ENCODE assay signal across 8 mouse cellular contexts in genomic region chr10:76906434-76906833, GRCm38 (mm10). TPM values are rescaled to one million over a fixed set of nuclear protein-coding genes. Genes with fewer than 3 reads are reported as not detected.
DNase-seq lines count a peak whose midpoint lies in the region; ATAC-seq and TF ChIP-seq lines count a peak whose summit lies in the region.

No protein-coding gene starts in this region.

- no peak for TF ChIP-seq CTCF in lung, embryonic 14.5 days (IDR thresholded peaks at IDR 0.05; ENCODE audit: low read depth)

- no peak overlapping the region for H3K9ac ChIP-seq in midbrain, embryonic 14.5 days (replicated peaks; ENCODE audit: low read length)
- H3K9ac ChIP-seq in midbrain, embryonic 15.5 days: no peak overlapping the region
- H3K9ac ChIP-seq in lung, embryonic 14.5 days: no peak overlapping the region

- H3K4me1 ChIP-seq in midbrain, embryonic 14.5 days (ENCODE audit: control insufficient read depth, insufficient read depth, low read length): peaks cover 10% of the 10 kb centered on the region; the same call in 1 of the 2 replicates
- peaks cover 18% of the 10 kb centered on the region for H3K4me1 ChIP-seq in midbrain, embryonic 15.5 days
- H3K4me1 ChIP-seq in lung, embryonic 14.5 days (ENCODE audit: insufficient read depth): no peaks in the 10 kb centered on the region

- no peak overlapping the region for H3K4me2 ChIP-seq in midbrain, embryonic 14.5 days (ENCODE audit: low read length)
- H3K4me2 ChIP-seq in midbrain, embryonic 15.5 days: no peak overlapping the region
- H3K4me2 ChIP-seq in lung, embryonic 14.5 days: peak overlapping the region; percentile 27

- H3K27ac ChIP-seq in midbrain, embryonic 14.5 days (replicated peaks; ENCODE audit: low read depth, low read length): no peak overlapping the region
- H3K27ac ChIP-seq in midbrain, embryonic 15.5 days: no peak overlapping the region
- H3K27ac ChIP-seq in lung, embryonic 14.5 days (ENCODE audit: low read depth): peak overlapping the region; percentile 62; the same call in 1 of the 2 replicates

- 89% methylated on average over 10 of the region's 10 CpGs for WGBS in midbrain, embryonic 14.5 days
- WGBS in midbrain, embryonic 15.5 days: 82% methylated on average over 10 of the region's 10 CpGs
- WGBS in lung, embryonic 14.5 days: 50% methylated on average over 10 of the region's 10 CpGs

- no peaks in the 10 kb centered on the region for H3K9me3 ChIP-seq in midbrain, embryonic 14.5 days (ENCODE audit: control insufficient read depth, low read length)
- no peaks in the 10 kb centered on the region for H3K9me3 ChIP-seq in midbrain, embryonic 15.5 days
- no peaks in the 10 kb centered on the region for H3K9me3 ChIP-seq in lung, embryonic 14.5 days (ENCODE audit: low read depth, low read length)

- H3K36me3 ChIP-seq in midbrain, embryonic 14.5 days (ENCODE audit: control insufficient read depth, insufficient read depth, low read length): no peaks in the 10 kb centered on the region
- H3K36me3 ChIP-seq in midbrain, embryonic 15.5 days (replicated peaks): no peaks in the 10 kb centered on the region
- H3K36me3 ChIP-seq in lung, embryonic 14.5 days (ENCODE audit: insufficient read depth): no peaks in the 10 kb centered on the region

- no peak for ATAC-seq in midbrain, embryonic 14.5 days (ENCODE audit: low FRiP score, low TSS enrichment)
- no peak for ATAC-seq in midbrain, embryonic 15.5 days (replicated peaks)
- 0 out of 2 replicates have a peak, but pooled peaks have one; percentile 49 for ATAC-seq in lung, embryonic 14.5 days (ENCODE audit: insufficient read depth)

- H3K4me3 ChIP-seq in midbrain, embryonic 14.5 days (replicated peaks; ENCODE audit: low read depth, low read length): no peak overlapping the region
- H3K4me3 ChIP-seq in midbrain, embryonic 15.5 days: no peak overlapping the region
- H3K4me3 ChIP-seq in lung, embryonic 14.5 days (ENCODE audit: low read depth, low read length): no peak overlapping the region

- H3K27me3 ChIP-seq in midbrain, embryonic 14.5 days (ENCODE audit: control insufficient read depth, insufficient read depth, low read length): no peaks in the 10 kb centered on the region
- H3K27me3 ChIP-seq in midbrain, embryonic 15.5 days (replicated peaks): no peaks in the 10 kb centered on the region
- H3K27me3 ChIP-seq in lung, embryonic 14.5 days (ENCODE audit: insufficient read depth, low read length): no peaks in the 10 kb centered on the region

- peak; percentile 5 for DNase-seq in midbrain, embryonic 14.5 days
- DNase-seq in induced T-regulatory cell, adult 2 months (ENCODE audit: low read depth): peak; percentile 3
- peak; percentile 41 for DNase-seq in lung, embryonic 14.5 days
- peak; percentile 20 to 54 for DNase-seq in thymus, postnatal 36 days
- DNase-seq in layer of hippocampus, adult 18-20 months (ENCODE audit: low spot score in 2 of 2): no peak
- no peak for DNase-seq in cerebellum, postnatal 4 days (ENCODE audit: low spot score in 2 of 2)
- no peak for DNase-seq in retina, embryonic 14.5 days (ENCODE audit: low spot score)

RNA-seq across cellular contexts. Expression of gene Pcbp3, which starts 55.3 kb away (rescaled TPM):
- 37.3 and 43.3 TPM in 2 replicates for polyA plus RNA-seq in midbrain, embryonic 14.5 days (2014; fragmentation: Nextera tagmentation; extraction: Ambion mirVana)
- 69.5 and 72.5 TPM in 2 replicates for polyA plus RNA-seq in midbrain, embryonic 15.5 days (2015; fragmentation: Nextera tagmentation; extraction: Ambion mirVana)
- polyA plus RNA-seq in lung, embryonic 14.5 days (2014; fragmentation: Nextera tagmentation; extraction: Ambion mirVana): 15.9 and 16.1 TPM in 2 replicates
- 10 to 100 TPM; 64.6 to 66.0 TPM for total RNA-seq in layer of hippocampus, adult 18-20 months (2021)

Comparison
In these comparisons a context has a peak if more than half of its experiments do, and no peak if none do; other contexts are left out.
1. DNase-seq: peak in midbrain, embryonic 14.5 days (single experiment), induced T-regulatory cell, adult 2 months (single experiment), lung, embryonic 14.5 days (single experiment) and thymus, postnatal 36 days (2 of 2); none in layer of hippocampus, adult 18-20 months (0 of 2), cerebellum, postnatal 4 days (0 of 2) and retina, embryonic 14.5 days (single experiment).